Mouse (Mus musculus) right cerebral cortex, postnatal 14 days (tissue): ENCODE data around the gene App.

ENCODE experiments used
- DNase-seq: peaks from one replicate; pipeline ENCODE4 v3.0.0; 2022

The App gene

GRCm38 (mm10) chr16:85072624-85073023, 100.9 kb downstream of the App start:
- DNase-seq, result peak; percentile 17

GRCm38 (mm10) chr16:85071791-85072190, 101.8 kb downstream of the App start:
- no peak for DNase-seq

GRCm38 (mm10) chr16:85071248-85071647, 102.3 kb downstream of the App start:
- no peak for DNase-seq

- no peak for DNase-seq
Measured at GRCm38 (mm10) chr16:85067254-85067893, 106.2 kb downstream of the App start.

- DNase-seq, result no peak
Measured at GRCm38 (mm10) chr16:85066227-85066626, 107.3 kb downstream of the App start.

GRCm38 (mm10) chr16:85064800-85065199, 108.8 kb downstream of the App start:
- DNase-seq, result no peak

- no peak for DNase-seq
Measured at GRCm38 (mm10) chr16:85062732-85063131, 110.8 kb downstream of the App start.

GRCm38 (mm10) chr16:85061725-85062124, 111.8 kb downstream of the App start:
- DNase-seq, result no peak

- DNase-seq, result no peak
Measured at GRCm38 (mm10) chr16:85058138-85058537, 115.4 kb downstream of the App start.

GRCm38 (mm10) chr16:85056212-85056611, 117.4 kb downstream of the App start:
- DNase-seq, result no peak

GRCm38 (mm10) chr16:85053996-85054395, 119.6 kb downstream of the App start:
- no peak for DNase-seq

- DNase-seq, result no peak
Measured at GRCm38 (mm10) chr16:85047310-85047709, 126.3 kb downstream of the App start.

- DNase-seq, result no peak
Measured at GRCm38 (mm10) chr16:85041153-85041959, 132.2 kb downstream of the App start.

GRCm38 (mm10) chr16:85038731-85039130, 134.8 kb downstream of the App start:
- DNase-seq, result no peak

- no peak for DNase-seq
Measured at GRCm38 (mm10) chr16:85037969-85038644, 135.5 kb downstream of the App start.

- DNase-seq, result no peak
Measured at GRCm38 (mm10) chr16:85035815-85036214, 137.8 kb downstream of the App start.

GRCm38 (mm10) chr16:85033747-85034146, 139.8 kb downstream of the App start:
- DNase-seq, result no peak

GRCm38 (mm10) chr16:85030810-85031209, 142.8 kb downstream of the App start:
- no peak for DNase-seq

GRCm38 (mm10) chr16:85028396-85028795, 145.2 kb downstream of the App start:
- DNase-seq, result no peak

- no peak for DNase-seq
Measured at GRCm38 (mm10) chr16:85024706-85025105, 148.9 kb downstream of the App start.

- DNase-seq, result no peak
Measured at GRCm38 (mm10) chr16:85023106-85023505, 150.5 kb downstream of the App start.

- no peak for DNase-seq
Measured at GRCm38 (mm10) chr16:85020696-85021323, 152.8 kb downstream of the App start.

- DNase-seq, result no peak
Measured at GRCm38 (mm10) chr16:85019273-85019672, 154.3 kb downstream of the App start.
